Mouse (Mus musculus) mesoderm, embryonic 11.5 days (tissue): Measurements from ENCODE around the gene Fam122a.

Experiments used
- DNase-seq: peaks from one replicate; pipeline ENCODE4 v3.0.0-alpha.2; 2012; ENCODE audit warnings: low read depth, low spot score

Fam122a gene

GRCm38 (mm10) chr19:24476929-24477882 is at the start of gene Fam122a:
Gene Fam122a (minus strand): TSS chr19:24477356.
- DNase-seq = peak; percentile 96

- peak; percentile 12 for DNase-seq
These were observed 46.5 kb upstream of the Fam122a start for GRCm38 (mm10) chr19:24523476-24524313.

- DNase-seq = no peak
These were observed 44.8 kb upstream of the Fam122a start for GRCm38 (mm10) chr19:24521997-24522396.

- no peak for DNase-seq
These were observed 44.0 kb upstream of the Fam122a start for GRCm38 (mm10) chr19:24521146-24521545.

GRCm38 (mm10) chr19:24519732-24520409 is 42.7 kb upstream of the Fam122a start:
- no peak for DNase-seq

- DNase-seq = no peak
These were observed 41.2 kb upstream of the Fam122a start for GRCm38 (mm10) chr19:24518384-24518783.

GRCm38 (mm10) chr19:24517057-24517456 is 39.9 kb upstream of the Fam122a start:
- DNase-seq = no peak

GRCm38 (mm10) chr19:24515941-24516340 is 38.8 kb upstream of the Fam122a start:
- no peak for DNase-seq

GRCm38 (mm10) chr19:24514661-24515642 is 37.8 kb upstream of the Fam122a start:
- DNase-seq = no peak

GRCm38 (mm10) chr19:24513105-24513843 is 36.1 kb upstream of the Fam122a start:
- DNase-seq = no peak

GRCm38 (mm10) chr19:24511939-24512338 is 34.8 kb upstream of the Fam122a start:
- no peak for DNase-seq

GRCm38 (mm10) chr19:24509391-24509790 is 32.2 kb upstream of the Fam122a start:
- DNase-seq = no peak

GRCm38 (mm10) chr19:24508087-24508767 is 31.1 kb upstream of the Fam122a start:
- DNase-seq = peak; percentile 43

- DNase-seq = no peak
These were observed 25.7 kb upstream of the Fam122a start for GRCm38 (mm10) chr19:24502736-24503421.

GRCm38 (mm10) chr19:24501525-24501924 is 24.4 kb upstream of the Fam122a start:
- DNase-seq = no peak

- DNase-seq = no peak
These were observed 23.3 kb upstream of the Fam122a start for GRCm38 (mm10) chr19:24500431-24500830.

GRCm38 (mm10) chr19:24499291-24499690 is 22.1 kb upstream of the Fam122a start:
- no peak for DNase-seq

- no peak for DNase-seq
These were observed 16.7 kb upstream of the Fam122a start for GRCm38 (mm10) chr19:24493887-24494286.

GRCm38 (mm10) chr19:24491824-24492223 is 14.7 kb upstream of the Fam122a start:
- DNase-seq = no peak
